Mouse (Mus musculus) MEL (cell line): ENCODE data around the gene Adprh. TPM values are rescaled to one million over a fixed set of nuclear protein-coding genes. Genes with fewer than 3 reads are reported as not detected.

Source experiments
- polyA plus RNA-seq, 2 experiments: library from polyadenylated mRNA; stranded (reverse) in 1 of 2; unstranded in 1 of 2; fragments of >175 nt in 1 of 2; fragments of >200 nt in 1 of 2; gene quantifications; 2 replicates each; pipeline versions ENCODE4 v1.2.1 to v1.2.4; 2012; ENCODE audit warnings: low replicate concordance in 2 of 2, low read depth in 1 of 2; ENCODE audit not compliant: insufficient read length in 2 of 2, insufficient read depth in 1 of 2, missing spikeins in 1 of 2
- total RNA-seq: library from RNA; depleted of rRNA; stranded (reverse); fragments of 300-350 nt; gene quantifications from 2 replicates; pipeline ENCODE4 v1.2.3, GENCODE M21; 2012; rRNA removed

Adprh gene
- total and polyA plus RNA-seq, 3 experiments = 20.1 to 86.7 TPM; not detected in 1

Other genes with a start within 250 kb of the Adprh start
- gene Nr1i2, start 157.9 kb downstream of the Adprh start, total RNA-seq = not detected in 2 replicates
- gene Nr1i2, start 157.9 kb downstream of the Adprh start, polyA plus RNA-seq = not detected
- 0.10 TPM in 1 of 2 replicates, not detected in the other for gene Maats1, start 110.6 kb downstream of the Adprh start, total RNA-seq
- under 1 TPM in 1 of 2 experiments, not detected in 1; 0.03 TPM for gene Maats1, start 110.6 kb downstream of the Adprh start, polyA plus RNA-seq
- gene Cox17, start 105.7 kb downstream of the Adprh start, total RNA-seq = 293 and 295 TPM in 2 replicates
- gene Cox17, start 105.7 kb downstream of the Adprh start, polyA plus RNA-seq = 100 to 1,000 TPM in 1 of 2 experiments, not detected in 1; 269 TPM
- not detected in 2 replicates for gene Gm21987, start 105.7 kb downstream of the Adprh start, total RNA-seq
- not detected for gene Gm21987, start 105.7 kb downstream of the Adprh start, polyA plus RNA-seq
- 15.2 and 17.5 TPM in 2 replicates for gene Popdc2, start 90.5 kb downstream of the Adprh start, total RNA-seq
- gene Popdc2, start 90.5 kb downstream of the Adprh start, polyA plus RNA-seq = 10 to 100 TPM in 1 of 2 experiments, not detected in 1; 45.4 TPM
- not detected in 2 replicates for gene Pla1a, start 19.6 kb downstream of the Adprh start, total RNA-seq
- under 1 TPM in 1 of 2 experiments, not detected in 1; 0.04 TPM for gene Pla1a, start 19.6 kb downstream of the Adprh start, polyA plus RNA-seq
- 0.04 and 0.07 TPM in 2 replicates for gene Cd80, start 2.9 kb upstream of the Adprh start, total RNA-seq
- under 1 TPM in 1 of 2 experiments, not detected in 1; 0.38 TPM for gene Cd80, start 2.9 kb upstream of the Adprh start, polyA plus RNA-seq
- gene Timmdc1, start 70.0 kb upstream of the Adprh start, total RNA-seq = 36.4 and 38.0 TPM in 2 replicates
- 10 to 100 TPM in 1 of 2 experiments, not detected in 1; 40.4 TPM for gene Timmdc1, start 70.0 kb upstream of the Adprh start, polyA plus RNA-seq
- gene Poglut1, start 97.6 kb upstream of the Adprh start, total RNA-seq = 17.7 and 17.9 TPM in 2 replicates
- gene Poglut1, start 97.6 kb upstream of the Adprh start, polyA plus RNA-seq = 10 to 100 TPM in 1 of 2 experiments, not detected in 1; 28.6 TPM
- 34.2 and 38.1 TPM in 2 replicates for gene Tmem39a, start 106.0 kb upstream of the Adprh start, total RNA-seq
- gene Tmem39a, start 106.0 kb upstream of the Adprh start, polyA plus RNA-seq = 100 to 1,000 TPM; 116 to 352 TPM